Mouse (Mus musculus) right cerebral cortex, adult 2 months (tissue): ENCODE measurements around the gene Hist1h3f.

Experiments
- DNase-seq, 2 experiments: peaks; one replicate each; pipeline ENCODE4 v3.0.0; 2021 to 2022; ENCODE audit warnings: low spot score in 2 of 2

The Hist1h3f gene

DNA sequence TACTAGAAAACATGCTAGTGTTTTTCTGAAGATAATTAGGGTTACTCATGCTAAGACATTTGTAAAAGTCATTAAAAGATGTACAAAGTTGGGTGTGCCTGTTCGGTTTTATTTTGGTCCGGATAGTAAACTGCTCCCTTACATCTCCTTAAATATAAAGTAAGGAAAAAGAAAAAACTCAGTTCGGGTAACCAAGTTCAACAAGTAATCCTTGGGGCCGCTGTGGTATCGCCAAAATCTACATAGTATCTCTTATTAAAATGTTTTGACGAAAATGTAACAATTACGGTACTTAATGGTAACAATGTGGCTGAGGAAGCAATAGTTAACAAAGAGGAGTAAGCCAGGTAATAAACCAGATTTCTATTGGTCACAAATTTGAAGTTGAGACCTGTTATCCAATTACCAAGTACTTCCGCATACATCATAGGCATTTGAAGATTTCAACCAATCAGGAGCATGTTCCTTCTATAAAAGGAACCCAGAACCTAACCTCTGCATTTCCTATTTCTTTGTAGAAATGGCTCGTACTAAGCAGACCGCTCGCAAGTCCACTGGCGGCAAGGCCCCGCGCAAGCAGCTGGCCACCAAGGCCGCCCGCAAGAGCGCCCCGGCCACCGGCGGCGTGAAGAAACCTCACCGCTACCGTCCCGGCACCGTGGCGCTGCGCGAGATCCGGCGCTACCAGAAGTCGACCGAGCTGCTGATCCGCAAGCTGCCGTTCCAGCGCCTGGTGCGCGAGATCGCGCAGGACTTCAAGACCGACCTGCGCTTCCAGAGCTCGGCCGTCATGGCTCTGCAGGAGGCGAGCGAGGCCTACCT, at the start of gene Hist1h3f:
Gene Hist1h3f (plus strand): TSS at position 88 of the 822 bp plus-strand sequence.
- peak; percentile 75 to 80 for DNase-seq

GRCm38 (mm10) chr13:23495526-23495925, 48.3 kb upstream of the Hist1h3f start:
- DNase-seq = no peak

DNA sequence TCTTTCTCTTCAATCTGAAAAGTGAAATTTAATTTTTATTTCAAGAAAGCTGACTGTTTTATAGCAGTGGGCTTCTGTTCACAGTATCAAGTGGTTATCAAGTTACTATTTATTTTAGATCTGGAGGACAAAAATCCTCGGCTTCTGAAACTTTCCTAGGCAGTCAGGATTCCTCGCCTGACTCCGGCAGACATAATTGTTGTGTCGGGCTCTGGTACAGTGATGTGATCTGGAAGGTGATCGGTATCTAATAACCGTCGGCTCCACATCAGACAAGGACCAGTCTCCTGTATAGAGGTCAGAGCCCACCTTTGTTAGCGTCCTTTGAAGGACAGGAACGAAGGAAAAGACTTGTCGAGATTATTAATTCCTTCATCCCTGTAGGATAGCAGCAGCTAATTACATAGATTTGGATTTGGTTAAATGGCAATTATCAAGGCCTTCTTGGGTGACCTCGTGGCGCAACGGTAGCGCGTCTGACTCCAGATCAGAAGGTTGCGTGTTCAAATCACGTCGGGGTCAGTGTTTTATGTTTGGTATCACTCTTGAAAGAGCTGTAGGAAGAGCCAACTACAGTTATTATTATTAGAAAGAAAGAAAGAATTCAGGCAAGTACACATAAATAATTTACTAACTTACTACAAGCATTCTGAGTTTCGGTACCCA, 46.1 kb upstream of the Hist1h3f start:
- DNase-seq = peak; percentile 59 to 77

GRCm38 (mm10) chr13:23498653-23499052, 45.2 kb upstream of the Hist1h3f start:
- no peak for DNase-seq

DNA sequence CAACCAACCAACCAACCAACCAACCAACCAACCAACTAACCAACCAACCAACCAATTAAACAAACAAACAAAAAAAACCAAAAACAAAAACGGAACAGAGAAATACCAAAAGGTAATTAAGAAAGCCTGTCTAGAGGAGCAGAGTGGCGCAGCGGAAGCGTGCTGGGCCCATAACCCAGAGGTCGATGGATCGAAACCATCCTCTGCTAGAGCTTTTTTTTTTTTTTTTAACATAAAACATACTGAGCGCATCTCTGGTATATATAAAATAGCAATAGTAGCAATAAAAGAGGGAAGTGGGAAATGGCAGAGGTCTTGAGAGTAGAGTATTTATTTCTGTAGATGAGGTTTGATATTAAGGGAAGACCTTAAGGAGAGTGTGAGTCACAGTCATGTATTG, 43.9 kb upstream of the Hist1h3f start:
- DNase-seq = no peak

GRCm38 (mm10) chr13:23500424-23501200, 43.2 kb upstream of the Hist1h3f start:
- DNase-seq = peak; percentile 91 to 94

GRCm38 (mm10) chr13:23501511-23501910, 42.3 kb upstream of the Hist1h3f start:
- DNase-seq = no peak

DNA sequence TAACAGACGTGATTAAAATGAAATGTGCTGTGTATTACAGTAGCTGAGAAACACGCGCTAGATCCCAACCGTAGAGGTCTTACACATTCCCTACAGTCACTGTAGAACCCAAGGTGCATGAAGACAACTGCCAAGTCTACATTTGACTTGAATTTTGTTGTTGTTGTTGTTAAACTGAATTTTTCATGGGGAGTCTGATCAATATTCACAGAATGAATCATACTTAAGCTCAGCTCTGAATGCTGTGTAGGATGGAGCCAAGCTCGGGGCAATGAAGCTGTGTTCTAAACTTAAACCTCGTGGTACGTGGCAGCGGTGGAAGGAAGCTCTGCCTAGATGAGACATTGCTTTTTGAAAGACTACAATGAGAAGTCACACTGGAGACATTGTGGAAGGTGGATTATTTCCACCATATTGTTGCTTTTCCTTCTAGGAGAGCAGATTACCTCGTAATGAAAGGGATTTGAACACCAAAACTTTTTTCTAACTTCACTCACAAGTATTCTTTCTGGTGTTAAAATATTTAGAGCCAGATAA, 41.8 kb upstream of the Hist1h3f start:
- no peak for DNase-seq

- no peak for DNase-seq
These were observed 40.9 kb upstream of the Hist1h3f start for GRCm38 (mm10) chr13:23502916-23503315.

DNA sequence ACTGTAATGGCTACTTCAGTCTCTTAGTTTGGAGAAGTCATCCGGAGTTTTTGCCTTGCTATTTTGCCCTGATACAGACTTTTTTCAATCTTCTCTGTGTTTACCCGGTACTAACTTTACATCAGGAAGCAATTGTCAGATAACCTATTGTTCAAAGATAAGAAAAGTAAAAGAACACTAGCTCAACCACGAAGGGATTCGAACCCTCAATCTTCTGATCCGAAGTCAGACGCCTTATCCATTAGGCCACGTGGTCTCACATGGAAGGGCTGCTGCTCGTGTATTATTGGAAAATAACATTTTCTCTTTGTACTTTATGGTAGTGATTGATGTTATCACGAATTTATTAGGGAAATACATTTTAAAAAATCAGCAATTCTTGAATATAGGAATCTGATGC, 40.1 kb upstream of the Hist1h3f start:
- peak; percentile 77 to 89 for DNase-seq

DNA sequence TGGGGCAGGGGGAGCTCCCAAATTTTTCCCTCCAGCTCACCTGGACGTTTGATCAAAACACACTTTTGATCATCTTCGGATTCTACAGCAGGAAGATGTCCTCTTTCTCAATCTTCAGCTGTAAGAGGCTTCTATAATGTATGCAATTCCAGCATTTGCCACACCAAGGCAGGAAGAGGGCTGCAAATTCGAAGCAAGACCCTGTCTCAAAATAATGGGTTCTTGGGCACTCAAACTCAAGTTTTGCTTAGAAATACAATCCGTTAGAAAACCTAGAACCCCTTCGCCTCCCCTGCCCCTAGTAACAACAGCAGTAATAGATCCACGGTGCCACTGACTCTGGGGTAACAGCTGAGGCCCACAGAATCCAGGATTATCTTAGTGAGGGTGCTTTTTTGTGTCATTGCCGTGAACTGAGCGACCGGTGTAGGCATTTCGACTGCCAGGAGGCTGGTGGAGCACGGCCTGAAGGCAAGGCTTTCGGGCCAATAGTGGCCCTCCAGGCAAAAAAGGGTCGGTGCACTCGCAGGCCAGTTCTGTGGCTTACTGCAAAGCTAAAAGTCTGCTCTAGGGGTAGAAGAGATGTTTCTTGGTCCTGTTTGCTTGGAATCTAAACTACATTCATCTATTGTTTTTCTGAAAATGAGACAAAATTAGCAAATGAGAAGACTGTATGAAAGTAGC, 38.0 kb upstream of the Hist1h3f start:
- DNase-seq = no peak

- DNase-seq = peak in 1 of 2 experiments; percentile 33
These were observed 37.5 kb upstream of the Hist1h3f start for GRCm38 (mm10) chr13:23506351-23506750.

DNA sequence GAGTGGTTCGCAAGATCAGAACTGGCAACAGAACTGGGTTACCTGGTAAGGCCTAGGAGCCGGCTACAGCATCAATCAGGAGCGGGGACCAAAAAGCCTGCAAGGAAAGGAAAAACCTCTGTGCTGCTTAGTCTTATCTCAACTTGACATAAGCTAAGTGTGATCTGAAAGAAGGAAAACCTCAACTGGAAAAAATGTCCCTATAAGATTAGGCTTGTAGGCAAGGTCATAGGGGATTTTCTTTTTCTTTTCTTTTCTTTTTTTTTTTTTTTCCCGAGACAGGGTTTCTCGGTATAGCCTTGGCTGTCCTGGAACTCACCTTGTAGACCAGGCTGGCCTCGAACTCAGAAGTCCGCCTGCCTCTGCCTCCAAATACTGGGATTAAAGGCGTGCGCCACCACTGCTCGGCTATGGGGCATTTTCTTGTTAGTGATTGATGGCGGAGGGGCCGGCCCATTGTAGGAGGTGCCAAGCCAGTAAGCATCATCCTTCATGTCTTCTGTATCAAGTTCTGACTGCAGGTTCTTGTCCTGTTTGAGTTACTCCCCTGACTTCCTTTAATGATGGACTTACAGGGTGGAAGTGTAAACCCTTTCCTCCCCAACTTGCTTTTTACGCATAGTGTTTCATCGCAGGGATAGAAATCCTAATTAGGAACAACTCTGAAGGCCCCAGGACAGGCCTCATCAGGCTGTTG, 36.9 kb upstream of the Hist1h3f start:
- DNase-seq = no peak

DNA sequence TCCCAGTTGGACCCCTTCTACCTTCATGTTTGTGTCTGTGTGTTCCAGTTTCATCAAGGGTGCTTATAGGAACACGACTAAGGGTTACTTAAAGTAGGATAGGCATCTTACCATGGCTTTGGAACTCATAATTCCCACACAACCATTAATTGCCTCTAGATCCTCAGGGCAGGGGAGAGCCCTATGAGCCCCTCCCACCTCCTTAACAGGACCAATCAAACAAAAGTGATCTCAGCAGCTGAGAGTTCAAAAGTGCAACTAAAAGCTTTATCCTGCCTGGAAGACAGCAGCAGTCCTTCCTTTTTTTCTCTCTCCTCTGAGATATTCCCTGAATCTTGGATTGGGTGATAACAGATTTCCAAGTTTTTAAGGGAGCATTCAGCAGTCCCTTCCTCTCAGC, 33.7 kb upstream of the Hist1h3f start:
- no peak for DNase-seq

DNA sequence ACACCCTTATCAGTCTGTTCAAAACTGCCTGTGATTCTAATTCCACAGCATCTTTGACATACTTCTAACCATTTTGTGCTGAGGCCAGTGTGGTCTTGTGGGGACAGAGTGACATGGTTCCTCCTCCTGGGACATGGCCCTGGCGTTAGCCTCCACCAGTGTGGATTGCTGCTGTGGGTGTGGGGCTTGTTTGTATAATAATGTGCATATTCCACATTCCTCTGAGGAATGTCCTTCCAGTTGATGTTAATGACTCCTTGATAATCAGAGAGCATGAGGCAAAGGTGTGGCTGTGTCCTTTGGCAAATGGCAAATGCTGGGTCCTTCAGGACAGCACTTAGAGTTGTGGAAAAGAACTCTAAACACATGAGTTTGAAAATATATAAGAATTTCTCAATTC, 30.3 kb upstream of the Hist1h3f start:
- DNase-seq = no peak

DNA sequence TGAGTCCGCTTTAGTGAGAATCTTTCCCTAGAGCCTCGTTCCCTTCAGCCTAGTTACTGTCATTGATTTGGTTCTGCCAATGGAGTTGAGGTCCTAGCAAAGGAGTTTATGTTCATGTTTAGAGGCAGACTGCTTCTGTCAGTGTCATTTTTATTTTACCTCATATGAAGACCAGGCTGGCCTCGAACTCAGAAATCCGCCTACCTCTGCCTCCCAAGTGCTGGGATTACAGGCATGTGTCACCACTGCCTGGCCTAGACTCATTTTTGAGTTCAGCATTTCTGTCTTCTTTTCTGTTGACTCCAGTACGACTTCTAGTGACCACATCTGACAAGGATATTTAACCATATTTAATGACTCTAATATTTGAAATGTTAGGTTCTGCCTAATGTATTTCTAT, 28.6 kb upstream of the Hist1h3f start:
- DNase-seq = no peak

- DNase-seq = no peak
These were observed 27.8 kb upstream of the Hist1h3f start for GRCm38 (mm10) chr13:23515826-23516620.

DNA sequence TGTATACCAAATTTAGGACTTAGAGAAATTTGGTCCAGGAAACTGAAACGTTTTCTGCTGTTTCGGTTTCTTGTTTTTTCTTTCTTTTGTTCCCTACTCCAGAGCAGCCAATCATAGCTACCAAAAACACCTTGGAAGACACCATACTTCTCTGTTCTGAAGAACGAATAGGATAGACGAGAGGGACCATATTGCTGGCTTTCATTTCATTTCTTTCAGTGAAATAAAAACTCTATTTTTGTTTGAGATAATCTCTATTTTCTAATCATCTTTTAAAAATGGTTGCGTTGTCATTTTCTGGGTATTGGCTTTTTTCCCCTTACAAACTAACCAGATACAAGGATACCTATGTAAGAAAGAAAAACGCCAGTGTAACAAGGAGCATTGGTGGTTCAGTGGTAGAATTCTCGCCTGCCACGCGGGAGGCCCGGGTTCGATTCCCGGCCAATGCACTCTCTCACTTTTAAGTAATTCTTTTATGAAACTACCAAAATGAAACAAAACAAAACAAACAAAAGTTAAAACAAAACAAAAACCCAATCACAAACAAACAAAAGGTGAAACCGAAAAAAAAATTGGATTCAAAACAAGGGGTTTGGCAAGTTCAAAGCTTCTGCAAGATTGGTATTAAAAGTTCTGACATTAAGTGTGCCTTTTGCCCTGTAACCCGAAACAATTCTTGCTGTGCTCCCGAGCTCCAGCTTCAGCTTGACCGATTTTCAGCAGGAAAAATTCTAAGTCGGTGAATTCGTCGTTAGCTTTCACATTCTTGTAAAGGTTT, 26.8 kb upstream of the Hist1h3f start:
- DNase-seq = peak; percentile 80 to 84

DNA sequence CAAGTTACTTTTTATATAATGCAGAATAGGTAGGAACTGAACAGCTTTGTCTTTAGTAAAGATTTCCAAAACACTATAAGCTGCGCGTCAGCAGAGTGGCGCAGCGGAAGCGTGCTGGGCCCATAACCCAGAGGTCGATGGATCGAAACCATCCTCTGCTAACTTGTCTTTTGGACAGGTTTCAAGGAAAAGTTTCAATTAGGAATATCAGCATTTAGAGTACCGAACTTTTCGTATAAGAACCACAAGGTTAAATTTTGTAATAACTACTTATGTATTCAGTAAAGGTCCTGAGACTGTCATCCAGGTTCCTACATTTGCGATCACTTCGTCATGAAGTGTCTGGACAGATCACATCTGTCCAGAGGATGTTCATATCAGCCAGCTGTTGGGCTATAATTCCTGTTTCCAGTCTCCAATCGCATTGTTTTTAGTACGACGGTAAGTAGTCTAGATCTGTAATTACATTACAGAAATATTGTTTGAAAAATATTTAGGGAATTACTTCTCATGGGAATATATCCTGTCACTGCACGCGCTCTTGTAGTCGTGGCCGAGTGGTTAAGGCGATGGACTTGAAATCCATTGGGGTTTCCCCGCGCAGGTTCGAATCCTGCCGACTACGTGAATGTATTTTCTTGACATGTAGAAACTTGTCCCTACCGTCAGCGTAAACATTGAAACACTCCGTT, 26.1 kb upstream of the Hist1h3f start:
- peak; percentile 96 to 98 for DNase-seq
